Mouse (Mus musculus): Measurements from ENCODE around the gene Bahcc1.

DNA sequence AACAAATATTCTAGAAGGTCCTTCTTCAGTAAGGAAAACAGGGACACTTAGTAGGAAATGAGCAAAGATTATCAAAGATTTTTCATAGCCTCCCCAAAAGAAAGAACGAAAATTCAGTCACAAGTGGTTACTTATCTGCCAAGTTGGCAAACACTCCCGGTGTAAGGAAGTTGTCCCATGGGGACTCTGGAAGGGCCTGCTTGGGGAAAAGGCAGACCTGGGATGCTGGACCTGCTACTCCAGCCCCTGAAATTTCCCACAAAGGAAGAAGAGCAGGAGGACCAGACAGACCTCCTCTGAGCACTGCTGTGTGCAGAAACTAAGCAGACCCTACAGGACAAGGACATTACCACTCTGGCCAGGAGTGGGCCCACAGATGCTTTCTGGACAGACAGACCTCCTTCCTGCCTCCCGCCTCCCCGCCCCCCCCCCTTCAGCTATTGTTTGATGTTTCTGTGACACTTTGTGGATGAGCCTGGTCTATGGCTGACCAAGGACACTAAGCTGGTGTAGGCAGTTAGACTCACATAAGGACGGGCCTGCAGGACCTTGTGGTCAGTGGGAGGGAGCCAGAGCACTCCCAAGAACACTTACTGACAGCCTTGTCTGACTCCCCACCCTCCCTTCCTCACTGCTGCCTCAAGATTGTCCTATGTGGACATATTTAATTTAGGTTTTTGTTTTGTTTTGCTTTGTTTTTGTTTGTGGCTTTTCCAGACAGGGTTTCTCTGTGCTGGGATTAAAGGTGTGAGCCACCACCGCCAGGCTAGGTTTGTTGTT lies 81.3 kb downstream of the Bahcc1 start:
- TF ChIP-seq USF1 (IDR thresholded peaks at IDR 0.05; ENCODE audit: low read depth, low read length) (no peak), NELFE (IDR thresholded peaks at IDR 0.05; ENCODE audit: low read depth, low read length) (no peak), MAFK (IDR thresholded peaks at IDR 0.05; ENCODE audit: insufficient replicate concordance, low read length) (no peak), MAZ (IDR thresholded peaks at IDR 0.05; ENCODE audit: low read depth, low read length) (no peak), CTCF (conservative IDR thresholded peaks at IDR 0.05 in 1 of 2, IDR thresholded peaks at IDR 0.05 in 1 of 2; ENCODE audit: low read depth in 2 of 2, low read length in 2 of 2) (no peak), POLR2A (IDR thresholded peaks at IDR 0.05; ENCODE audit: low read depth, low read length) (no peak), USF2 (conservative IDR thresholded peaks at IDR 0.05; ENCODE audit: low read depth, low read length) (no peak), KAT2A (IDR thresholded peaks at IDR 0.05; ENCODE audit: insufficient replicate concordance, low read length) (no peak)
